Mouse (Mus musculus) layer of hippocampus, adult 8-10 months (tissue): Measurements from ENCODE around the gene Plagl1. TPM values are rescaled to one million over a fixed set of nuclear protein-coding genes. Genes with fewer than 3 reads are reported as not detected.

Source experiments
- total RNA-seq, 4 experiments: library from RNA; stranded (reverse); gene quantifications; 2 replicates each; pipeline ENCODE4 v1.2.4; 2022

The Plagl1 gene
- total RNA-seq, 4 experiments from 2014 or later = 22.2 to 28.7 (median 28.1) TPM

Other genes starting within 250 kb of the Plagl1 start
- 10 to 100 TPM; 39.9 to 46.6 (median 44.0) TPM for gene Utrn, start 191.1 kb upstream of the Plagl1 start, total RNA-seq
- under 1 TPM; 0.13 to 0.61 (median 0.26) TPM for gene Stx11, start 96.2 kb upstream of the Plagl1 start, total RNA-seq
- 1 to 10 TPM; 6.7 to 9.4 (median 7.5) TPM for gene Sf3b5, start 55.2 kb upstream of the Plagl1 start, total RNA-seq
- not detected for gene Zc2hc1b, start 117.5 kb downstream of the Plagl1 start, total RNA-seq
- gene Ltv1, start 132.7 kb downstream of the Plagl1 start, total RNA-seq = 10 to 100 TPM; 19.8 to 26.7 (median 23.1) TPM